Mouse (Mus musculus): ENCODE data around the gene Rc3h2. TPM values are rescaled to one million over a fixed set of nuclear protein-coding genes. Genes with fewer than 3 reads are reported as not detected.

Gene Rc3h2
- total RNA-seq (2021) = 10 to 100 TPM; 36.0 to 46.3 TPM
- long read RNA-seq, experiment 1, partial matches to known transcripts = 0 of 8 reads
- long read RNA-seq, experiment 1, other reads (novel, unspliced or antisense) = 8 of 8 reads
- long read RNA-seq, experiment 2, partial matches to known transcripts = 2 of 5 reads
- long read RNA-seq, experiment 2, other reads (novel, unspliced or antisense) = 3 of 5 reads

- intact Hi-C loops (cut with DNase I) = no loop called here
- Histone ChIP-seq H3K4me3 (peak within 1 kb of the TSS; percentile 96), H3K27ac (peak within 1 kb of the TSS; percentile 96)
- DNase-seq = peak; percentile 95
- TF ChIP-seq CTCF (IDR thresholded peaks at IDR 0.05) = no peak
These were observed at the start of gene Rc3h2 for GRCm38 (mm10) chr2:37422306-37423304. Gene Rc3h2 (minus strand): TSS chr2:37422903.

- intact Hi-C loops (cut with DNase I) = no loop called here
- DNase-seq = no peak
- H3K4me3 ChIP-seq = no peak overlapping the region
- no peak for TF ChIP-seq CTCF (IDR thresholded peaks at IDR 0.05)
- no peak overlapping the region for H3K27ac ChIP-seq
These were observed 43.6 kb upstream of the Rc3h2 start for GRCm38 (mm10) chr2:37466266-37466665.

GRCm38 (mm10) chr2:37460707-37461106 lies 38.0 kb upstream of the Rc3h2 start:
- H3K4me3 ChIP-seq = no peak overlapping the region
- intact Hi-C loops (cut with DNase I) = loop anchor here (1.0 kb wide), 1 partner anchor 43 kb away; no protein-coding TSS in a partner anchor
- peak; percentile 7; the same call in 1 of the 2 replicates for TF ChIP-seq CTCF (IDR thresholded peaks at IDR 0.05)
- no peak overlapping the region for H3K27ac ChIP-seq
- DNase-seq = no peak

DNA sequence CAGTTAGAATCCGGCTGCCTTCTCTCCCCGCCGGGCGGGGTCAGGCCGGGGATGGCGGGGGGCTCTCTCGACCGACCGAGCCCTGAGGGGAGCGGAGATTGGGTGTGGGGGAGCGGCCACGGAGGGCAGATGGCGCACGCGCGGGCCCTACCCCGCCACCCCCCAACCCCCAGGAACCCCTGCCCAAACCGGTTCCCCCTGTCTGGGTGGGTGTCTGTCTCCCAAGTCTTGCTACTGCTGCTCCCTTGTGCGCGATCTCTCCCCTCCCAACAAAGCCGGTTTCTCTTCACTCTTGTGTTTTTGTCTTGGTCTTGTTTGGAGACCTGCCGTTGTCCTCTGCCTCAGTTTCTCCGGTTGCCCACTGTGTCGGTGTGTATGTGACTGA lies 29.7 kb upstream of the Rc3h2 start:
- no peak for DNase-seq
- intact Hi-C loops (cut with DNase I) = no loop called here
- peak overlapping the region; percentile 80 for H3K4me3 ChIP-seq
- peak overlapping the region; percentile 95 for H3K27ac ChIP-seq
- TF ChIP-seq CTCF (IDR thresholded peaks at IDR 0.05) = no peak

GRCm38 (mm10) chr2:37451667-37452375 lies 29.1 kb upstream of the Rc3h2 start:
- Histone ChIP-seq H3K27ac (peak overlapping the region; percentile 95), H3K4me3 (peak overlapping the region; percentile 80)
- DNase-seq = peak; percentile 98
- no peak for TF ChIP-seq CTCF (IDR thresholded peaks at IDR 0.05)
- intact Hi-C loops (cut with DNase I) = no loop called here

- TF ChIP-seq CTCF (IDR thresholded peaks at IDR 0.05) = no peak
These were observed 20.2 kb upstream of the Rc3h2 start, which contains the start of the genes Zbtb26, Zbtb6 and Rabgap1 for GRCm38 (mm10) chr2:37442611-37443591. Gene Zbtb26 (minus strand): TSS chr2:37443135. Gene Zbtb6 (minus strand): TSS chr2:37443171. Gene Rabgap1 (plus strand): TSS chr2:37443279.

GRCm38 (mm10) chr2:37431609-37432008 lies 8.9 kb upstream of the Rc3h2 start:
- DNase-seq = no peak
- H3K27ac ChIP-seq = peak overlapping the region; percentile 90
- no peak for TF ChIP-seq CTCF (IDR thresholded peaks at IDR 0.05)
- H3K4me3 ChIP-seq = peak overlapping the region; percentile 78
- intact Hi-C loops (cut with DNase I) = no loop called here

More at GRCm38 (mm10) chr2:37442611-37443591, 20.2 kb upstream of the Rc3h2 start, which contains the start of the genes Zbtb26, Zbtb6 and Rabgap1:
- intact Hi-C loops (cut with DNase I) = no loop called here
- Histone ChIP-seq H3K4me3 (peak within 1 kb of the TSS; percentile 96), H3K27ac (peak within 1 kb of the TSS; percentile 94)
- DNase-seq = peak; percentile 96

GRCm38 (mm10) chr2:37430593-37431464 lies 8.1 kb upstream of the Rc3h2 start:
- intact Hi-C loops (cut with DNase I) = no loop called here

GRCm38 (mm10) chr2:37423671-37424070 lies 968 bp upstream of the Rc3h2 start:
- H3K4me3 ChIP-seq = no peak overlapping the region; the same call in 1 of the 2 replicates
- no peak; the same call in 1 of the 2 replicates for TF ChIP-seq CTCF (IDR thresholded peaks at IDR 0.05)
- H3K27ac ChIP-seq = peak overlapping the region; percentile 96
- no peak for DNase-seq
- intact Hi-C loops (cut with DNase I) = no loop called here

More at GRCm38 (mm10) chr2:37430593-37431464, 8.1 kb upstream of the Rc3h2 start:
- 0 out of 2 replicates have a peak, but pooled peaks have one; percentile 5 for TF ChIP-seq CTCF (IDR thresholded peaks at IDR 0.05)
- DNase-seq = peak; percentile 84
- Histone ChIP-seq H3K4me3 (peak overlapping the region; percentile 78), H3K27ac (peak overlapping the region; percentile 90)

DNA sequence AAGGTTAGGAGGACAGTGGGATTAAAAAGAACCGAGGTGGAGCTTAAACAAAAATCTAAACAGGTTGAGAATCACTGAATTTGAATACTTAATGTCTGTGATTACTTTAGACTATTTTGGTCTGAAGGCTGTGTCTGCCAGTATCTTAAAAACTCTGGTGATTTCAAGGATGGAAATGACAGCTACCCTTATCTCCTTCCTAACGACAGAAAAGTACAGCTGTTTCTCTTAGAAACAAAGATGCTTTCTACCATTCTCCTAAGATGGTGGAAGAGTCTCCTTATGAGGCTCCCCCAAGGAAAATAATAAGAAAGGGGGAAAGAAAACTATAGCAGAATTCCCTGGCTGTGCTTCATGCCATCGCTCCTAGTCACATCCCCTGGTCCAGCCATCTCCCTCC lies 800 bp downstream of the Rc3h2 start:
- H3K4me3 ChIP-seq = peak overlapping the region; percentile 96
- no peak for DNase-seq
- TF ChIP-seq CTCF (IDR thresholded peaks at IDR 0.05) = no peak
- H3K27ac ChIP-seq = peak overlapping the region; percentile 96
- intact Hi-C loops (cut with DNase I) = no loop called here

Measured in gastrocnemius, adult 2 months (tissue).